Mouse (Mus musculus): ENCODE data around the gene Zfp280b.
"Not testable (repeated sequence)": the region's sequence is repeated elsewhere in the genome, so short reads cannot be mapped to it uniquely, and the experiment has no call there.

The Zfp280b gene

GRCm38 (mm10) chr10:76032402-76033118 is at the start of gene Zfp280b:
Zfp280b (plus strand) TSS chr10:76032650.
- peak; percentile 91 for DNase-seq (ENCODE audit: low spot score)

GRCm38 (mm10) chr10:75990430-75991042 is 41.9 kb upstream of the Zfp280b start:
- no peak for DNase-seq (ENCODE audit: low spot score)

- DNase-seq (ENCODE audit: low spot score): no peak
Measured at GRCm38 (mm10) chr10:75993616-75994240, 38.7 kb upstream of the Zfp280b start.

- DNase-seq (ENCODE audit: low spot score): not testable (repeated sequence)
Measured at GRCm38 (mm10) chr10:75994531-75995210, 37.8 kb upstream of the Zfp280b start.

GRCm38 (mm10) chr10:75995463-75995862 is 37.0 kb upstream of the Zfp280b start:
- DNase-seq (ENCODE audit: low spot score): no peak

- no peak for DNase-seq (ENCODE audit: low spot score)
Measured at GRCm38 (mm10) chr10:75996315-75996714, 36.1 kb upstream of the Zfp280b start.

GRCm38 (mm10) chr10:76001160-76001559 is 31.3 kb upstream of the Zfp280b start:
- no peak for DNase-seq (ENCODE audit: low spot score)

- DNase-seq (ENCODE audit: low spot score): no peak
Measured at GRCm38 (mm10) chr10:76002101-76002521, 30.3 kb upstream of the Zfp280b start.

GRCm38 (mm10) chr10:76002615-76003014 is 29.8 kb upstream of the Zfp280b start:
- DNase-seq (ENCODE audit: low spot score): no peak

- no peak for DNase-seq (ENCODE audit: low spot score)
Measured at GRCm38 (mm10) chr10:76003221-76003620, 29.2 kb upstream of the Zfp280b start.

- no peak for DNase-seq (ENCODE audit: low spot score)
Measured at GRCm38 (mm10) chr10:76006385-76006784, 26.1 kb upstream of the Zfp280b start.

GRCm38 (mm10) chr10:76009812-76010211 is 22.6 kb upstream of the Zfp280b start:
- DNase-seq (ENCODE audit: low spot score): no peak

- no peak for DNase-seq (ENCODE audit: low spot score)
Measured at GRCm38 (mm10) chr10:76012922-76013321, 19.5 kb upstream of the Zfp280b start.

GRCm38 (mm10) chr10:76016886-76017285 is 15.6 kb upstream of the Zfp280b start:
- no peak for DNase-seq (ENCODE audit: low spot score)

- no peak for DNase-seq (ENCODE audit: low spot score)
Measured at GRCm38 (mm10) chr10:76021728-76022127, 10.7 kb upstream of the Zfp280b start.

GRCm38 (mm10) chr10:76023921-76024320 is 8.5 kb upstream of the Zfp280b start:
- no peak for DNase-seq (ENCODE audit: low spot score)

- no peak for DNase-seq (ENCODE audit: low spot score)
Measured at GRCm38 (mm10) chr10:76025470-76026190, 6.8 kb upstream of the Zfp280b start.

GRCm38 (mm10) chr10:76027127-76028015 is 5.1 kb upstream of the Zfp280b start:
- no peak for DNase-seq (ENCODE audit: low spot score)

- no peak for DNase-seq (ENCODE audit: low spot score)
Measured at GRCm38 (mm10) chr10:76028016-76028366, 4.5 kb upstream of the Zfp280b start.

GRCm38 (mm10) chr10:76028396-76028795 is 4.1 kb upstream of the Zfp280b start:
- no peak for DNase-seq (ENCODE audit: low spot score)

- DNase-seq (ENCODE audit: low spot score): no peak
Measured at GRCm38 (mm10) chr10:76029276-76029675, 3.2 kb upstream of the Zfp280b start.

Data from ovary, postnatal 14 days (tissue).